Mouse (Mus musculus): ENCODE results near the gene Polr3h. TPM values are rescaled to one million over a fixed set of nuclear protein-coding genes. Genes with fewer than 3 reads are reported as not detected.
"Not testable (repeated sequence)": the region's sequence is repeated elsewhere in the genome, so short reads cannot be mapped to it uniquely, and the experiment has no call there.

Gene Polr3h
- polyA plus RNA-seq, 1 experiment from 2014 or later, result 110 TPM

- 91% methylated on average over 5 of the region's 5 CpGs for WGBS
- Histone ChIP-seq H3K9me3 (replicated peaks; ENCODE audit: control insufficient read depth, low read length) (no peaks in the 10 kb centered on the region), H3K9ac (ENCODE audit: low read length) (no peak overlapping the region), H3K4me1 (ENCODE audit: control insufficient read depth, insufficient read depth, low read length) (no peaks in the 10 kb centered on the region), H3K27ac (ENCODE audit: low read depth, low read length) (no peak overlapping the region), H3K4me2 (ENCODE audit: low read length) (no peak overlapping the region), H3K4me3 (ENCODE audit: low read depth, low read length) (no peak overlapping the region), H3K36me3 (ENCODE audit: control insufficient read depth, insufficient read depth, low read length) (peaks cover 88% of the 10 kb centered on the region), H3K27me3 (replicated peaks; ENCODE audit: control insufficient read depth, insufficient read depth, low read length) (no peaks in the 10 kb centered on the region)
- DNase-seq (ENCODE audit: low spot score) (no peak), ATAC-seq (no peak)
Observed at GRCm38 (mm10) chr15:81914668-81915067, 11.4 kb downstream of the Polr3h start.

- ATAC-seq, result no peak
- peaks cover 97% of the 10 kb centered on the region for H3K36me3 ChIP-seq (ENCODE audit: control insufficient read depth, insufficient read depth, low read length)
Observed at GRCm38 (mm10) chr15:81912498-81912897, 13.5 kb downstream of the Polr3h start.

GRCm38 (mm10) chr15:81908767-81909166, 17.3 kb downstream of the Polr3h start:
- 87% methylated on average over 4 of the region's 4 CpGs for WGBS
- H3K9me3 ChIP-seq (replicated peaks; ENCODE audit: control insufficient read depth, low read length); H3K9ac ChIP-seq (ENCODE audit: low read length); H3K4me3 ChIP-seq (ENCODE audit: low read depth, low read length); H3K27me3 ChIP-seq (replicated peaks; ENCODE audit: control insufficient read depth, insufficient read depth, low read length); H3K4me1 ChIP-seq (ENCODE audit: control insufficient read depth, insufficient read depth, low read length); ATAC-seq; DNase-seq (ENCODE audit: low spot score); H3K4me2 ChIP-seq (ENCODE audit: low read length); H3K27ac ChIP-seq (ENCODE audit: low read depth, low read length): not testable (repeated sequence)
- H3K36me3 ChIP-seq (ENCODE audit: control insufficient read depth, insufficient read depth, low read length), result peaks cover 97% of the 10 kb centered on the region

More at GRCm38 (mm10) chr15:81912498-81912897, 13.5 kb downstream of the Polr3h start:
- H3K27ac ChIP-seq (ENCODE audit: low read depth, low read length), result no peak overlapping the region
- H3K4me3 ChIP-seq (ENCODE audit: low read depth, low read length), result no peak overlapping the region
- no peaks in the 10 kb centered on the region for H3K4me1 ChIP-seq (ENCODE audit: control insufficient read depth, insufficient read depth, low read length)
- no peak for DNase-seq (ENCODE audit: low spot score)
- H3K4me2 ChIP-seq (ENCODE audit: low read length), result no peak overlapping the region
- 91% methylated on average over 2 of the region's 2 CpGs for WGBS
- no peak overlapping the region for H3K9ac ChIP-seq (ENCODE audit: low read length)
- no peaks in the 10 kb centered on the region for H3K27me3 ChIP-seq (replicated peaks; ENCODE audit: control insufficient read depth, insufficient read depth, low read length)
- H3K9me3 ChIP-seq (replicated peaks; ENCODE audit: control insufficient read depth, low read length), result no peaks in the 10 kb centered on the region

DNA sequence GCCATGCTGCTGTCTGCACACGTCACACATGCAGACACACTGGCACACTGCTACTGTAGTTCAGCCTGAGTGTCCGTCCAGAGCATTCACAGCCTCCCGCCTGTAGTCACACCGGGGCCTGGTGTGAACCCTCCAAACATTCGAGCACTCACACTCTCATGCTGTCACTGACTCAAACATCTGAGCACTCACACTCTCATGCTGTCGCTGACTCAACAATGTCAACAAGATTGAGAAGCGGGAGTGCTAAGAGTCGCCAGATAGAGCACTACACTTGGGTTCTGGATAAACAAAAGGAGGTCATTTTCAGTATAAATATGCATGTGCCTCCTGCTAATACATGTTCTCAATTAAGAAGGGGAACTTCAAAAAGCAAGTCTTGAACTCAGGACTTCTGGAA, 18.1 kb downstream of the Polr3h start:
- H3K27ac ChIP-seq (ENCODE audit: low read depth, low read length), result no peak overlapping the region
- peaks cover 97% of the 10 kb centered on the region for H3K36me3 ChIP-seq (ENCODE audit: control insufficient read depth, insufficient read depth, low read length)
- 95% methylated on average over 8 of the region's 8 CpGs for WGBS
- DNase-seq (ENCODE audit: low spot score) (no peak), ATAC-seq (no peak)
- no peaks in the 10 kb centered on the region for H3K4me1 ChIP-seq (ENCODE audit: control insufficient read depth, insufficient read depth, low read length)
- H3K4me2 ChIP-seq (ENCODE audit: low read length), result no peak overlapping the region
- no peaks in the 10 kb centered on the region for H3K9me3 ChIP-seq (replicated peaks; ENCODE audit: control insufficient read depth, low read length)
- no peak overlapping the region for H3K9ac ChIP-seq (ENCODE audit: low read length)
- H3K4me3 ChIP-seq (ENCODE audit: low read depth, low read length), result no peak overlapping the region
- H3K27me3 ChIP-seq (replicated peaks; ENCODE audit: control insufficient read depth, insufficient read depth, low read length), result no peaks in the 10 kb centered on the region

DNA sequence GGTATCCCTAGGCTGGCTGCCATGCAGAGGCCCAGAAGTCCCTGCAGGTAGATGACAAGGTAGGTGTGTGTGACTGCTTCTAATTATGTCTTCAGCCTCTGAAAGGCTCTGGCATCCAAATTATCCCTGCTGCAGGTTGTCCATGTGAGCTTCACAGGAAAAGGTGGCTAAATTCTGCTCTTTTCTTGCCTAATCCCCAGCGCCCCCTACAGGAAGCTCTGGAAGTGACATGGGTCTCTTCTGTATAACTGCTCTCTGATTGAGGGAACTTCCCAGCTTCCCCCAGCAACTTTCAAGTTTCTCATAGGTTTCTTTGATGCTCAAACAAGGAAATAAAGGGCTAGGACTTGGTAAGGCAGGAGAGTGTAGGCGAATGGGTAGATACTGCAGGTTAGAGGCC, 21.1 kb downstream of the Polr3h start:
- Histone ChIP-seq H3K4me2 (ENCODE audit: low read length) (no peak overlapping the region), H3K9ac (ENCODE audit: low read length) (no peak overlapping the region), H3K9me3 (replicated peaks; ENCODE audit: control insufficient read depth, low read length) (no peaks in the 10 kb centered on the region), H3K27me3 (replicated peaks; ENCODE audit: control insufficient read depth, insufficient read depth, low read length) (no peaks in the 10 kb centered on the region), H3K4me1 (ENCODE audit: control insufficient read depth, insufficient read depth, low read length) (no peaks in the 10 kb centered on the region), H3K27ac (ENCODE audit: low read depth, low read length) (no peak overlapping the region), H3K36me3 (ENCODE audit: control insufficient read depth, insufficient read depth, low read length) (peaks cover 96% of the 10 kb centered on the region), H3K4me3 (ENCODE audit: low read depth, low read length) (no peak overlapping the region)
- WGBS, result 36% methylated on average over 2 of the region's 2 CpGs
- ATAC-seq, result no peak
- peak; percentile 76 for DNase-seq (ENCODE audit: low spot score)

GRCm38 (mm10) chr15:81898751-81899150, 27.3 kb downstream of the Polr3h start:
- Histone ChIP-seq H3K4me1 (ENCODE audit: control insufficient read depth, insufficient read depth, low read length) (no peaks in the 10 kb centered on the region), H3K9ac (ENCODE audit: low read length) (no peak overlapping the region), H3K9me3 (replicated peaks; ENCODE audit: control insufficient read depth, low read length) (no peaks in the 10 kb centered on the region), H3K27me3 (replicated peaks; ENCODE audit: control insufficient read depth, insufficient read depth, low read length) (no peaks in the 10 kb centered on the region), H3K4me3 (ENCODE audit: low read depth, low read length) (no peak overlapping the region), H3K4me2 (ENCODE audit: low read length) (no peak overlapping the region), H3K27ac (ENCODE audit: low read depth, low read length) (no peak overlapping the region), H3K36me3 (ENCODE audit: control insufficient read depth, insufficient read depth, low read length) (peaks cover 75% of the 10 kb centered on the region)
- DNase-seq (ENCODE audit: low spot score), result no peak
- WGBS, result 85% methylated on average over 2 of the region's 2 CpGs
- no peak for ATAC-seq

DNA sequence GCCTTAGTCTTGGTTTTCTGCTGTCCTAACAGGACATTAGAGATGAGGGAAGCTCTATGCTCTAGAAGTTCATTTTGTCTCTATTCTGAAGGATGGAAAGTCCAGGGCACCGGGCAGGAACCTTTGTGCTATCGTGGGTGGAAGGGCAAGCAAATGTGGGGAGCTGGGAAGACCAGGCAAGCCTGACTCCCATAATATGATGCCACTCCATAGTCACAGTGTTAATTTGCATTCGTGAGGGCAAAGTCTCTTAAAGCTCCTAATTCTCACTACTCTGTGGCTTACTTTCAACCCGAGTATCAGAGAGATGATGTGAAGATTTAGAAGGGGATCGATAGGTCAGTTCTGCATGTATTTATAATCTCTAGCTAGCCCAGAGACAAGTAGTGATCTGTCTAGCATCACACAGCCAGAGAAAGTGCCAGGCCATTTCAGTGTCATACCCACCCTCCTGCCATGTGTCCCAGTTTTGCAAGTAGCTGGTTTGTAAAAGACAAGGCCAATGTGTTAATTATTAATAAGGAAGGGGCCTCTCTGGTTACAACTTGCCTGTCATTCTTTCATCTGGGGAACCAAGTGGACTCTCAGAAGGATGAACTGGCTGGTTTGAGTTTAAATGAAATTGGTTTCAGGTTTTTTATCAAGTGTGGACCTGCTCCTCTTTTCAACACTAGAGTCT, 28.3 kb downstream of the Polr3h start:
- Histone ChIP-seq H3K4me1 (ENCODE audit: control insufficient read depth, insufficient read depth, low read length) (no peaks in the 10 kb centered on the region), H3K9ac (ENCODE audit: low read length) (no peak overlapping the region), H3K9me3 (replicated peaks; ENCODE audit: control insufficient read depth, low read length) (no peaks in the 10 kb centered on the region), H3K4me3 (ENCODE audit: low read depth, low read length) (no peak overlapping the region), H3K27me3 (replicated peaks; ENCODE audit: control insufficient read depth, insufficient read depth, low read length) (no peaks in the 10 kb centered on the region), H3K36me3 (ENCODE audit: control insufficient read depth, insufficient read depth, low read length) (peaks cover 66% of the 10 kb centered on the region), H3K4me2 (ENCODE audit: low read length) (no peak overlapping the region), H3K27ac (ENCODE audit: low read depth, low read length) (no peak overlapping the region)
- DNase-seq (ENCODE audit: low spot score) (no peak), ATAC-seq (no peak)
- WGBS, result 92% methylated on average over 5 of the region's 5 CpGs

DNA sequence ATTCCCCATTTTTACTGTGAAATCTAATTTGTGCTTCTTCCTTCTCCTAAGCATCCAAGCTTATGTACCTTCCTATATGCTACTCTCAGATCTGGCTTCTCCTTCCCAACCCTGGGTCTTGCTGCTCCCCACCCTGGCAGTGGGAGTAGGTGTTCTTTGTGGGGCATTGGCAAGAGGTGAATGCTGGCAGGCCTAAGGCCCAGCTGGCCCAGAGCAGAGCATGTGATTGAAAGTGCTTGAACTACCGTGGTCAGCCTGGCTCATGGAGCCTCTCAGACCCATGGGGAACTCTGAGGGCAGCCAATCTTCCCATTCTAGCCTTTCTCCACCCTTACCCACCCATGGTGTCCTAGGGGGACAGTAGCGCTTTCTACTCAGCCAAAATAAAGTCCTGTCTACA, 29.6 kb downstream of the Polr3h start:
- H3K27me3 ChIP-seq (replicated peaks; ENCODE audit: control insufficient read depth, insufficient read depth, low read length), result no peaks in the 10 kb centered on the region
- WGBS, result 83% methylated on average over 2 of the region's 2 CpGs
- H3K9me3 ChIP-seq (replicated peaks; ENCODE audit: control insufficient read depth, low read length), result no peaks in the 10 kb centered on the region
- ATAC-seq, result no peak
- no peak overlapping the region for H3K27ac ChIP-seq (ENCODE audit: low read depth, low read length)
- no peak overlapping the region for H3K4me2 ChIP-seq (ENCODE audit: low read length)
- H3K36me3 ChIP-seq (ENCODE audit: control insufficient read depth, insufficient read depth, low read length), result peaks cover 64% of the 10 kb centered on the region
- no peaks in the 10 kb centered on the region for H3K4me1 ChIP-seq (ENCODE audit: control insufficient read depth, insufficient read depth, low read length)
- H3K9ac ChIP-seq (ENCODE audit: low read length), result no peak overlapping the region
- no peak for DNase-seq (ENCODE audit: low spot score)
- no peak overlapping the region for H3K4me3 ChIP-seq (ENCODE audit: low read depth, low read length)

GRCm38 (mm10) chr15:81894002-81894401, 32.0 kb downstream of the Polr3h start:
- ATAC-seq (no peak), DNase-seq (ENCODE audit: low spot score) (no peak)
- H3K9me3 ChIP-seq (replicated peaks; ENCODE audit: control insufficient read depth, low read length), result no peaks in the 10 kb centered on the region
- H3K4me1 ChIP-seq (ENCODE audit: control insufficient read depth, insufficient read depth, low read length), result no peaks in the 10 kb centered on the region
- H3K27ac ChIP-seq (ENCODE audit: low read depth, low read length), result no peak overlapping the region
- no peak overlapping the region for H3K4me2 ChIP-seq (ENCODE audit: low read length)
- no peaks in the 10 kb centered on the region for H3K27me3 ChIP-seq (replicated peaks; ENCODE audit: control insufficient read depth, insufficient read depth, low read length)
- no peak overlapping the region for H3K9ac ChIP-seq (ENCODE audit: low read length)
- H3K36me3 ChIP-seq (ENCODE audit: control insufficient read depth, insufficient read depth, low read length), result peaks cover 70% of the 10 kb centered on the region
- H3K4me3 ChIP-seq (ENCODE audit: low read depth, low read length), result no peak overlapping the region
- WGBS, result 96% methylated on average over 1 of the region's 1 CpGs
